Mouse (Mus musculus): Measurements from ENCODE around the gene Olfr986. TPM values are rescaled to one million over a fixed set of nuclear protein-coding genes. Genes with fewer than 3 reads are reported as not detected.

Olfr986 gene
- polyA plus RNA-seq, 1 experiment from 2014 or later, result not detected

DNA sequence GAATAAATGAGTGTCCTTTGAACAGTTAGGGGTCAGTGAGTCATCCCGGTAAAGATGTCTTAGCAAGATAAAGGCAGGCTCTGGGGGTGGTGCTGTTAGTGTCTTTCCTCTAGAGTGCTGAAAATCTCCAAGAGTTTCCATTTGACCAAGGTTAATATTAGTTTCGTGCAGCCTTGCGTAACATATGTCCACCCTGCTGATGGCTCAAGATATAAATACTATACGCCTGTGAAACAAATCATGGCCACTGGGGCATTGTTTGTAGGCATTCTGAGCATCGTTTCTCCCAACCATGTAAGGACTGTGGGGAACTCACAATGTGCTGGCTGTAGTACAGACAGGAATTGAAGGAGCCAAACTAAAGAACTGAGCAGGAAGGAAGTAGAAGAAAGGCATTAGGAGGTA lies 25.8 kb downstream of the Olfr986 start:
- Histone ChIP-seq H3K9ac (no peak overlapping the region), H3K36me3 (peaks cover 46% of the 10 kb centered on the region), H3K9me3 (no peaks in the 10 kb centered on the region), H3K4me2 (no peak overlapping the region), H3K4me3 (no peak overlapping the region), H3K27ac (no peak overlapping the region), H3K27me3 (no peaks in the 10 kb centered on the region), H3K4me1 (no peaks in the 10 kb centered on the region)
- WGBS, result 88% methylated on average over 5 of the region's 5 CpGs
- no peak for ATAC-seq (ENCODE audit: insufficient number of reproducible peaks, insufficient read depth, low FRiP score, low TSS enrichment, low read depth)

DNA sequence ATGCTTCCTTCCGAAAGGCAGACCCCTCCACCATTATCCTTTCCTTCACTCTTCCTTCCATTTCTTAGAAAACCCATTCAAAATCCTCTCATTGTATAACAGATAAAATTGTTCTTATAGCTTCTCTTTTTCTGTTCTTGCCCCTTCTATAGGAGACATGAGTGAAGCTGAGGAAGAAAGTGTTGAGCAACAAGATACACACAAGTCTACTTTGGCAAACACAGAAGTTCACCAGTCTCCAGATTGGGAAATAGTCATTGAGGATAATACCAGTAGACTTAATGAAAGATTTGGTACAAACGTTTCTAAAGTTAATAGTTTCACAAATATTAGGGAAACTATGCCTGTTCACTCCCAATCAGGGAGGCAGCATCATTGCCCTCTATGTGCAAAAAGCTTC lies 30.0 kb downstream of the Olfr986 start:
- 92% methylated on average over 2 of the region's 2 CpGs for WGBS
- Histone ChIP-seq H3K27ac (no peak overlapping the region), H3K4me1 (no peaks in the 10 kb centered on the region), H3K4me3 (no peak overlapping the region), H3K9ac (no peak overlapping the region), H3K4me2 (no peak overlapping the region), H3K9me3 (no peaks in the 10 kb centered on the region), H3K27me3 (no peaks in the 10 kb centered on the region), H3K36me3 (peaks cover 66% of the 10 kb centered on the region)
- no peak for ATAC-seq (ENCODE audit: insufficient number of reproducible peaks, insufficient read depth, low FRiP score, low TSS enrichment, low read depth)

DNA sequence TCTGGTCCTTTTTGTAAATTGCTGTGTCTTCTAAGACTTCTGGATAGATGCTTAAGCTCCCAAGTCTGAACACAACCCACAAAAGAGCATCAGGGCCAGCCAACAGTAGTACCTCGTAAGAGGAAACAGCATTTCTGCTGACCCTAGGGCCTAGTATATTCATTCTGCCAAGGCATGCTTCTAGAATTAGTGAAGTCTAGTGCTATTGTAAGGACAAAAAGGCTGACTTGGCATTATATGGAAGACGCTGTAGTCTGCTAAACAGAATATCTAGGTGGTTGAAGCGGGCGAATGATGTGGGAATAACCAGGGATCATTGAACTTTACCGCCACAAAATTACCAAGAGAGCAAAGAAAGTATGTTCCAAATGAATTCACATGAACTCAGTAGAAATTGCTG lies 33.3 kb downstream of the Olfr986 start:
- Histone ChIP-seq H3K9me3 (no peaks in the 10 kb centered on the region), H3K4me3 (no peak overlapping the region), H3K4me1 (no peaks in the 10 kb centered on the region), H3K9ac (no peak overlapping the region), H3K36me3 (peaks cover 45% of the 10 kb centered on the region), H3K4me2 (no peak overlapping the region), H3K27ac (no peak overlapping the region), H3K27me3 (no peaks in the 10 kb centered on the region)
- 89% methylated on average over 5 of the region's 5 CpGs for WGBS
- no peak for ATAC-seq (ENCODE audit: insufficient number of reproducible peaks, insufficient read depth, low FRiP score, low TSS enrichment, low read depth)

DNA sequence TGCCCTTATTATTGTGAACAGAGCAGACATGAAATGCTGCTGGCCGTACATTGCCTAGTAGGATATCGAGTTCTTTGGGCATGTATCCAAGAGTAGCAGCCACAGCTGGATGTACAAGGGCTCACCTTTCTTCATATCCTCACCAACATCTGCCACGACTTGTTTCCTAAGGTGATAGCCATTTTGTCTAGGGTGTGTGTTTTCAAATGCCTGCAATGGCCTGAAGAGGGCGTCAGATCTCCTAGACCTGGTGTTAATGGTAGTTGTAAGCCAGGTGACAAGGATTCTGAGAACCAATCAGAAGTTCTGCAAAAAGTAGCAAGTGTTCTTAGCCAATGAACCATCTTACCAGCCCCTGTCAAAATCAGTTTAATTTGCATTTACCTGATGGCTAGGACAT lies 35.9 kb downstream of the Olfr986 start:
- 66% methylated on average over 4 of the region's 4 CpGs for WGBS
- no peak for ATAC-seq (ENCODE audit: insufficient number of reproducible peaks, insufficient read depth, low FRiP score, low TSS enrichment, low read depth)
- Histone ChIP-seq H3K9ac (no peak overlapping the region), H3K27ac (no peak overlapping the region), H3K4me1 (no peaks in the 10 kb centered on the region), H3K4me2 (no peak overlapping the region), H3K27me3 (no peaks in the 10 kb centered on the region), H3K36me3 (peaks cover 19% of the 10 kb centered on the region), H3K9me3 (no peaks in the 10 kb centered on the region), H3K4me3 (no peak overlapping the region)

DNA sequence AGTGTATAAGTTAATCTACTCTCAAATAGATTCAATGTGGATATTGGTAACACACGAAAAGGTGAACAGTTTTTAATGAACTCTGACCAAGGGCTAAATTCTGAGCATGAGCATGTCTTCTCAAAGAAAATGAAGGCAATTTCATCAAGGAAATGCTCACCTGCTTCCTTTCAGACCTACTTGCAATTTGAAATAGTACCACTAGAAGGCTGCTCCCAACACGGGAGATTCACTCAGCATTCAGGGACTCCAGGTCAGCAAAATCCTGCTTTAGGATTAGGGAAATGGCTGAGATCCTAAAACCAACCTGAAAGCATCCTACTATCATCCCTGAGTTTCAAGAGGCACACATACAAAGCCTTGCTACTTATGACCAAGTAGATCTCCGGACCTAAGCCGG lies 43.6 kb downstream of the Olfr986 start:
- Histone ChIP-seq H3K27ac (no peak overlapping the region), H3K4me3 (no peak overlapping the region), H3K4me1 (no peaks in the 10 kb centered on the region), H3K9ac (no peak overlapping the region), H3K36me3 (no peaks in the 10 kb centered on the region), H3K9me3 (no peaks in the 10 kb centered on the region), H3K4me2 (no peak overlapping the region), H3K27me3 (peaks cover 6% of the 10 kb centered on the region)
- 73% methylated on average over 4 of the region's 4 CpGs for WGBS
- no peak for ATAC-seq (ENCODE audit: insufficient number of reproducible peaks, insufficient read depth, low FRiP score, low TSS enrichment, low read depth)

DNA sequence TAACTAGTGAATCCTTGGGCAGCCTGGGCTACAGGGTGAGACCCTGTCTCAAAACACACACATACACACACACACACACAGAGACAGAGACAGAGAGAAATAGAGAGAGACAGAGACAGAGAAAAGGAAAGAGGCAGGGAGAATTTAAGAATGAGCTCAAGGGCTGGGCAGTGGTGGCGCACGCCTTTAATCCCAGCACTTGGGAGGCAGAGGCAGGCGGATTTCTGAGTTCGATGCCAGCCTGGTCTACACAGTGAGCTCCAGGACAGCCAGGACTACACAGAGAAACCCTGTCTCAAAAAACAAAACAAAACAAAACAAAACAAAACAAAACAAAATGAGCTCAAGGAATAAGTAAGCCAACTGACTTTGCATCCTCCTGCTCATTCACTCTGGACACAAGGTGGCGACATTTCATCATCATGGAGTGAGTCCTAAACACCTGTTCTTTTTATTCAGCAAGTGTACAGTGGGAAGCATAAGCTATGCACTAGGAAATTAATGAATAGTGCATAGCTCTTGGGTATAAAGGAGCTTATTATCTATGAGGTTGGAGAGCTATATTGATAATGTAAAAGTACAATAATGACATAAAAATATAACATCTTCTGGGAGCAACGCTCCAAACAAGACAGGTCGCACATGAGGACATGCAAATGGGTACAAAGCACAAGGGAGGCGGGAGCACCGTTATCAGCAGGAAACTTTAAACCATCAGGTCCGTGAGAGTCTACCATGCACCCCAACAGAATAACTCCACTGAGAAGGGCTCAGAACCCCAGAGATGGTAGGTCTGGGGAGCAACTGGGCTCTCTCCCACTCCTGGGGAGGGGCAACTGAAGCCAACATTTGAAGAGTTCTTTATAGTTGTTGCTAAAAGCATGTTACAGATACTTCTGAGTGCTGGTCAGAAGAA lies 47.4 kb downstream of the Olfr986 start:
- H3K4me1 ChIP-seq, result no peaks in the 10 kb centered on the region
- no peak overlapping the region for H3K4me2 ChIP-seq
- WGBS, result 70% methylated on average over 10 of the region's 10 CpGs
- peaks cover 10% of the 10 kb centered on the region for H3K27me3 ChIP-seq
- H3K36me3 ChIP-seq, result no peaks in the 10 kb centered on the region
- no peak overlapping the region for H3K9ac ChIP-seq
- H3K4me3 ChIP-seq, result no peak overlapping the region
- ATAC-seq (ENCODE audit: insufficient number of reproducible peaks, insufficient read depth, low FRiP score, low TSS enrichment, low read depth), result no peak
- H3K27ac ChIP-seq, result no peak overlapping the region
- no peaks in the 10 kb centered on the region for H3K9me3 ChIP-seq

DNA sequence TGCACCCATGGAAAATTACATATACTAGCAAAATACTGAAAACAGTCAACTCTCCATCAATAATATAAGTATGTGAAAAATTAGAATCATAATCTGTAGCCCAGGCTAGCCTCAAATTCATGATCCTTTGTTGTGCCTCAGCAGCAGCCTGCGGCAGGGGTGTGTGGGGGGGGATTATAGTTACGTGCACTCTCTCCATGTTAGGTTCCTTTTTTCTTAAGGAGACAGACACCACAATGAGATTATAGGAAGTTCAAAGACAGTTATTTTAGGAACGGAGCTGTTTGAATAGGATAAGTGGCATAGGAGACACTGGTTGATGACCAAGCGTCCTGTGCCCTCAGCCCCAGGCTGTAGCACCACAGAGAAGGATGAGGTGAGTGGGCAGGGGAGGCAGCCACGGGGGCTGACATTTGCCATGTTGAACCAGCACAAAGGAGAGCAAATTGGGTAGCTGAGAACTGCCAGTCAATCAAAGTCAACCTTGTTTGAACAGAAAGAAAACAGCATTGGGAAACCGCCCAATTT lies 48.1 kb downstream of the Olfr986 start:
- Histone ChIP-seq H3K27me3 (peaks cover 10% of the 10 kb centered on the region), H3K36me3 (no peaks in the 10 kb centered on the region), H3K4me3 (no peak overlapping the region), H3K9me3 (no peaks in the 10 kb centered on the region), H3K4me1 (no peaks in the 10 kb centered on the region), H3K9ac (no peak overlapping the region), H3K4me2 (no peak overlapping the region), H3K27ac (no peak overlapping the region)
- ATAC-seq (ENCODE audit: insufficient number of reproducible peaks, insufficient read depth, low FRiP score, low TSS enrichment, low read depth), result no peak
- 40% methylated on average over 6 of the region's 6 CpGs for WGBS

DNA sequence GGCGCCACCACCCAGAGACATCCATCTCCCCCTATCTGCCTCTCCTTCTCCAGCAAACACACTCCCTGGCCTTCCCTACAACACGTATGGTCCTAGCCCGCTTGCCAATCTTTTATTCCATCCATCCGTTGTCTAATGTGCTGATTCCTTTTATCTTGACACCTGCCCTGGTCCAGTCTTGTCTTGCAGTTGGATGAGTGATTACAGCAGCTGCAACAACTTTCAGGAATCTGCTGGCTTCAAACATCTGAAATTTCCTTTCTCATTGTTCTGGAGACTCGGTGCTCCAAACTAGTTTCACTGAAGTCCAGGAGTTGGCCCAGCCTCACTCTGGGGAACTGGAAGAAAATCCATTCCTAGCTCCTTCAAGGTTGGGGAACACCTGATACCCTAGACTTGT lies 48.8 kb downstream of the Olfr986 start:
- no peak overlapping the region for H3K27ac ChIP-seq
- 45% methylated on average over 5 of the region's 5 CpGs for WGBS
- H3K4me2 ChIP-seq, result no peak overlapping the region
- no peak overlapping the region for H3K9ac ChIP-seq
- no peaks in the 10 kb centered on the region for H3K36me3 ChIP-seq
- H3K9me3 ChIP-seq, result no peaks in the 10 kb centered on the region
- peaks cover 10% of the 10 kb centered on the region for H3K27me3 ChIP-seq
- H3K4me1 ChIP-seq, result no peaks in the 10 kb centered on the region
- H3K4me3 ChIP-seq, result no peak overlapping the region
- ATAC-seq (ENCODE audit: insufficient number of reproducible peaks, insufficient read depth, low FRiP score, low TSS enrichment, low read depth), result no peak

DNA sequence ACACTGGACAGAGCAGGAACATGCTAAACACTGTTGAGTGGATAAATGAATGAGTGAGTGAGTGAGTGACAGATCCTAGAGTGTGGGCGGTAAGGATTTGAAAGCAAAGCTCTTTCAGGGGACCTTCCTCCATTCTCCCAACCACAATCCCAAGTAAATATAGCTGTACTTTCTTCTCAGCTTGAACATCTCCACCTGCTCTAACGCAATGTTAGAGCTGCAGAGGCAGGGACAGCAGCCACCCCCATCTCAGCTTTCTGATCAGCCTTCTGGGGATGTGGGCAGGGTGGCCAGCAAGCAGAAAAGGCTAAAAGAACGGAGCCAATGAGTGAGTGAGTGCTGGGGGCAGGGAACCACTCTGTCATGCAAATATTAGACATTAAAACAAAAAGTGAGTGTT lies 50.3 kb downstream of the Olfr986 start:
- ATAC-seq (ENCODE audit: insufficient number of reproducible peaks, insufficient read depth, low FRiP score, low TSS enrichment, low read depth), result no peak
- Histone ChIP-seq H3K4me2 (no peak overlapping the region), H3K4me1 (peaks cover 5% of the 10 kb centered on the region; the same call in 1 of the 2 replicates), H3K27ac (no peak overlapping the region), H3K36me3 (no peaks in the 10 kb centered on the region), H3K9me3 (no peaks in the 10 kb centered on the region), H3K27me3 (peaks cover 10% of the 10 kb centered on the region), H3K4me3 (no peak overlapping the region), H3K9ac (no peak overlapping the region)
- 81% methylated on average over 3 of the region's 3 CpGs for WGBS

DNA sequence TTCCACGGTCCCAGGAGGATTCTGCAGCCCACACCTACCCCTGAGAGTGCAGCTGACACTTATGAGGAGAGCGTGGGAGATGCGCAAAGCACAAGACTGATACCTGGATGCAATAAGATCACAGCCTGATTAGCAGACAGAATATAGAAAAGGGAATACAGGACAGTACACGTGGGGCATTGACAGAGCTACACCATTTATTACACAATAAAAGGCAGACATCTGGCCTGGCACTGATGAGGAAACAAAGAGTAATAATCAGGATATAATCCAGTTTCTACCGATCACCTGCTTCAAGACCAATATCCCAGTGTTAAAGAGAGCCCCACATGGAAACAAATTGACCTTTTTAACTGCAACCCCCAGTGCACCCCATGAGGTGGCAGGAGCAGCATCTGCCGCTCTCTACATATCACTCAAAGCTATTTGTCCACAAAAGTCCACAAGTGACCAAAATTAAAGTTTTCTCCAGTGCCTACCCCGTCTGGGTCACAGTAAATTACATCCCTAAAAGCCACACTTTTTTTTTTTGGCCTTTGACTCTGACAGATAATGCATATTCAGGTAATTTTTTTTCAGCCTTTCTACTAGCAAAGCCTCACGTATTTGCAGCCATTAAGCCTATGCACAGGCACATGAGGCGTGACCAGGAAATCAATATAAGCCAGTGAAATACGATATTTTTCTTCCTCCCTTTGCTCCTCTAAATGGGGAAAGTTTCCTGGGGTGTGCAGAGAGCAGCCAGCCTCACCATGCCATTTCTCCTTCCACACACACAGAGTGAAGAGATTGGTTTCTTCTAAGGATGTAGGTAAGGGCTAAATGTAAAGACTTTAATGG lies 53.7 kb downstream of the Olfr986 start:
- H3K9me3 ChIP-seq, result no peaks in the 10 kb centered on the region
- H3K36me3 ChIP-seq, result no peaks in the 10 kb centered on the region
- 58% methylated on average over 10 of the region's 10 CpGs for WGBS
- peaks cover 5% of the 10 kb centered on the region; the same call in 1 of the 2 replicates for H3K4me1 ChIP-seq
- peak; percentile 32; the same call in 1 of the 2 replicates for ATAC-seq (ENCODE audit: insufficient number of reproducible peaks, insufficient read depth, low FRiP score, low TSS enrichment, low read depth)
- H3K9ac ChIP-seq, result no peak overlapping the region
- H3K27ac ChIP-seq, result no peak overlapping the region
- H3K27me3 ChIP-seq, result peaks cover 14% of the 10 kb centered on the region
- H3K4me2 ChIP-seq, result no peak overlapping the region
- no peak overlapping the region for H3K4me3 ChIP-seq

DNA sequence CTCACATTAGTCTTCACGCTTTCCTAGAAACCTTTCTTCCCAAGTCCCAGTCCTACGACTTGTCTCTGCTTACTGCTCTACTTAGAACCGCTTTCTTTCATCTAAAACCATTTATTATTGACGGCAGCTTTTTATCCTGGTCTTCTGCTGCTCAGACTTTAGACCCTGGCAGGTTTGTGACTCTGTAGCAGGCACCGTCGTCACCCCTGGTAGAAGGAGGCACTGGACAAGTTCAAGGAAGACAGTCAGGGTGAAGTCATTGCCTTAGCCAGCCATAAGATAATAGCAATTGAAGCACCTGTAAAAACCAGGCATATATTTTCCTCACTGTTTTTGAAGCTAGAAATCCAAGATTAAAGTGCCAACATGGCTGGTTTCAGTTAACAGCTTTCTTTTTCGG lies 54.5 kb downstream of the Olfr986 start:
- Histone ChIP-seq H3K27ac (no peak overlapping the region), H3K9me3 (no peaks in the 10 kb centered on the region), H3K27me3 (peaks cover 21% of the 10 kb centered on the region), H3K4me2 (no peak overlapping the region), H3K4me3 (no peak overlapping the region), H3K4me1 (peaks cover 5% of the 10 kb centered on the region; the same call in 1 of the 2 replicates), H3K36me3 (no peaks in the 10 kb centered on the region), H3K9ac (no peak overlapping the region)
- ATAC-seq (ENCODE audit: insufficient number of reproducible peaks, insufficient read depth, low FRiP score, low TSS enrichment, low read depth), result no peak
- 88% methylated on average over 7 of the region's 7 CpGs for WGBS

Data from embryonic facial prominence, embryonic 13.5 days (tissue).